Mouse (Mus musculus) E14TG2a.4 (cell line): ENCODE measurements around the gene Nras.

Source experiments
- CTCF ChIP-seq: conservative IDR thresholded peaks from 2 replicates; pipeline ENCODE4 v1.5.1; 2014; ENCODE audit warnings: low read length
- NANOG ChIP-seq: IDR thresholded peaks from 2 replicates; pipeline ENCODE4 v1.6.1; 2014; ENCODE audit warnings: borderline replicate concordance, low read length, mixed read lengths

DNA sequence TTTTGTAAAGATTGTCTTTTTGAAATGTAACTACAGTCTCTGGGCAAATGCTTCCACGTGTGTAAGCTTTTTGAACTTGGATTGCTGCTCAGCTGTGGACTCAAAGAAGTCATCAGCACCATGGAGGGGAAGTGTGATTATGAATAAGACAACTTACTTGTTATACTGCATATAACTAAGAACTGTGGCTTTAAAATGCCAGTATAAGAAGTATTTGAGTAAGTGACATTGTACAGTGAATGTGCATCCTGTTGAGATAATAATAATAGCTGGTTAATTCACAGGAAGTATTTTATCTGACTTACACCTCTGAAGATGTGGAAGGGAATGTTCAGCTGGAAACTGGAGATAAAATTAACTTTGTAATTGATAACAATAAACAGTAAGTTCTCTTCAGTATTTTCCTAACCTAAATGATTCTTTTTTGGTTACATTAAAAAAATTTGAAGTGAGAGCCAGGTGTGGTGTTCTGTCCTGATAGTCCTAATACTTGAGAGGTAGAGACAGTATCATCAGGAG, 17.2 kb upstream of the Nras start:
- TF ChIP-seq CTCF = no peak
- no peak for TF ChIP-seq NANOG
